Mouse (Mus musculus) liver, postnatal 0 days (tissue): Measurements from ENCODE around the gene Repin1. TPM values are rescaled to one million over a fixed set of nuclear protein-coding genes. Genes with fewer than 3 reads are reported as not detected.

Experiments
- ATAC-seq: fragments of 200-750 bp; cut with Nextera tagmentation; 2 replicates; pipeline ENCODE4 v1.8.0; 2017; ENCODE audit warnings: mild to moderate bottlenecking, moderate library complexity
- DNase-seq: peaks from one replicate; pipeline ENCODE4 v3.0.0-alpha.2; 2016
- H3K27ac ChIP-seq: fragments of 300-500 bp; sonication (generic); 2 replicates; pipeline ENCODE4 v1.5.1; 2014; ENCODE audit warnings: antibody characterized with exemption, moderate library complexity, mild to moderate bottlenecking, low read depth
- H3K27me3 ChIP-seq: fragments of 300-500 bp; sonication (generic); 2 replicates; pipeline ENCODE4 v1.6.1; 2014; ENCODE audit warnings: low read length, control low read depth, mixed read lengths; ENCODE audit not compliant: insufficient read depth
- H3K36me3 ChIP-seq: fragments of 300-500 bp; sonication (generic); replicated peaks from 2 replicates; pipeline ENCODE4 v1.6.1; 2014; ENCODE audit warnings: mild to moderate bottlenecking, control low read depth, low read length, moderate library complexity, mixed read lengths; ENCODE audit not compliant: insufficient read depth
- H3K4me1 ChIP-seq: fragments of 300-500 bp; sonication (generic); 2 replicates; pipeline ENCODE4 v1.6.1; 2014; ENCODE audit warnings: antibody characterized with exemption, mild to moderate bottlenecking, control low read depth; ENCODE audit not compliant: insufficient read depth
- H3K4me2 ChIP-seq: fragments of 300-500 bp; sonication (generic); 2 replicates; pipeline ENCODE4 v1.6.1; 2014; ENCODE audit warnings: low read depth, mild to moderate bottlenecking, low read length, moderate library complexity, mixed read lengths
- H3K4me3 ChIP-seq: fragments of 300-500 bp; sonication (generic); 2 replicates; pipeline ENCODE4 v1.5.1; 2014; ENCODE audit warnings: low read depth, low read length
- H3K9ac ChIP-seq: fragments of 300-500 bp; sonication (generic); replicated peaks from 2 replicates; pipeline ENCODE4 v1.6.1; 2014; ENCODE audit warnings: mild to moderate bottlenecking, moderate library complexity
- H3K9me3 ChIP-seq: fragments of 300-500 bp; sonication (generic); 2 replicates; pipeline ENCODE4 v1.6.1; 2016; ENCODE audit warnings: mild to moderate bottlenecking, control low read depth, low read length, mixed read lengths
- CTCF ChIP-seq: sonication (generic); IDR thresholded peaks from 2 replicates; pipeline ENCODE4 v1.5.1; 2016; ENCODE audit warnings: antibody characterized with exemption, low read depth
- EP300 ChIP-seq: IDR thresholded peaks from 2 replicates; pipeline ENCODE4 v1.6.1; 2016; ENCODE audit warnings: antibody characterized with exemption, low read depth, mild to moderate bottlenecking
- WGBS: fragments of 180-500 bp; shearing (Covaris S2); extraction: QIAGEN DNeasy Blood & Tissue Kit; methylation state at CpG from one replicate; pipeline ENCODE4 v1.1.7; 2014; ENCODE audit not compliant: insufficient replicate concordance; 5-methylcytosine and 5-hydroxymethylcytosine counted together
- polyA plus RNA-seq: library from polyadenylated mRNA; unstranded; fragments of >200 nt; fragmentation: Nextera tagmentation; extraction: Ambion mirVana; gene quantifications from 2 replicates; pipeline ENCODE4 v1.2.1, GENCODE M21; 2015

Gene Repin1
- polyA plus RNA-seq, 1 experiment from 2014 or later, result 14.4 TPM

DNA sequence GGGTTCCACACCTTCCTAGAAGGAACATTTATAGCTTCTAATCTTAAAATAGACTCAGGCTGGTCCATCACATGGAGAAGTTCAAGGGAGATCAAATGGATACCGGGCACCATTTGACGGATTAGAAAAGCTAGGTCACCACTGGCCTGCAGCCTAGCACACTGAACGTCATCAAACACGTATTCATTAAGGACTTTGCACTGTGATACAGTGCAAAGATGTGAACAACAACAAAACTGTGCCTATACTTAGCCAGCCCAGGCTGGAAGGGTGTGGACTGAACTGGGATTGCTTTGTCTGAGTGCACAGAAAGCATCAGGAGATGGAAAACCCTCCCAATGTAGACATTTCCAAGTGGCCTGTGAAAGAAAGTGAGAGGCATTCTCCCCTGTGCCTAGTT, 39.9 kb upstream of the Repin1 start:
- TF ChIP-seq CTCF (no peak), EP300 (no peak)
- 78% methylated on average over 4 of the region's 4 CpGs for WGBS
- H3K27ac ChIP-seq, result peak overlapping the region; percentile 96
- peak overlapping the region; percentile 76 for H3K4me2 ChIP-seq
- H3K4me3 ChIP-seq, result peak overlapping the region; percentile 56; the same call in 1 of the 2 replicates
- ATAC-seq (peak; percentile 40), DNase-seq (no peak)
- H3K36me3 ChIP-seq, result no peaks in the 10 kb centered on the region
- no peaks in the 10 kb centered on the region for H3K9me3 ChIP-seq
- H3K4me1 ChIP-seq, result peaks cover 16% of the 10 kb centered on the region
- peak overlapping the region; percentile 65 for H3K9ac ChIP-seq
- H3K27me3 ChIP-seq, result no peaks in the 10 kb centered on the region

DNA sequence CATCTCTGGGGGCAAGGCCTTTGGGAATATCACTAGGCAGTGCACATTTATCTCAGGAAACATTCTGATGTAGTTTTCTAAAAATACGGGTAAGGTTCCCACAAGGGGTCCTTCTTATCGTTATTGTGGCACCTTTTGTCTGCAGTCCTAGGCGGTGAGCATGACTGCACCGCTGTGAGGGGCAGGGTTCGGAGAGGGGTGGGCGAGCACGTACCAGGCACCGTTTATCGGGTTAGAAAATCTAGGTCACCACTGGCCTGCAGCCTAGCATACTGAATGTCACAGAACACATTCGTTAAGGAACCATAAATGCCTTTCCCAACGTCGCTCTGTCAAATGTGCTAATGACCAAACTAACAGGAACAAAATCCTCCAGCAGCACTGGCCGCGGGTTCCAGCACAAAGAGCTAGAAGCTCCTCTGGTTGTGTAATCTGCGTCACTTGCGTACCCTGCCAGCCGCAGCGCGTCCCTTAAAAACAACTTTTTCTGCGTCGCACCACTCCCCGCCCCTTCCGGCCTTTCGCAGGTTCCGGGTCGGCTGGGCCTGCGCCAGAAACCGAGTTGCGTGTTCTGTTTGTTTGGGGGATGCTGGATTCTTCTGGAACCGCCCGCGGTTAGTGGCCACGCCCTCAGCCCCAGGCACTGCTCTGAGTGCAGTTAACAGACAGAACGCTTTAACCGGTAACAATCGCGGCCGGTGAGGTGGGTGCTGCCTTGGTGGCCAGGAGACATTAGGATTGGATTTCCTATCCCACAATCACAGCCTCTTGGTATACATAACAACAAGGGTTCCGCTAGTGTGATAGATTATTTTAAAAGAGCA, 39.2 kb upstream of the Repin1 start, which contains the start of gene Lrrc61:
Lrrc61 (plus strand) TSS at position 517 of the 824 bp plus-strand sequence.
- WGBS, result under 1% methylated on average over 39 of the region's 39 CpGs
- no peaks in the 10 kb centered on the region for H3K36me3 ChIP-seq
- H3K9me3 ChIP-seq, result no peaks in the 10 kb centered on the region
- H3K4me3 ChIP-seq, result peak within 1 kb of the TSS; percentile 56
- peak; percentile 95 for DNase-seq
- peak; percentile 95 for ATAC-seq
- peak within 1 kb of the TSS; percentile 76 for H3K4me2 ChIP-seq
- H3K4me1 ChIP-seq, result peaks cover 16% of the 10 kb centered on the region
- peak within 1 kb of the TSS; percentile 96 for H3K27ac ChIP-seq
- H3K9ac ChIP-seq, result peak within 1 kb of the TSS; percentile 65
- no peaks in the 10 kb centered on the region for H3K27me3 ChIP-seq
- peak; percentile 78 for TF ChIP-seq EP300
- no peak for TF ChIP-seq CTCF

DNA sequence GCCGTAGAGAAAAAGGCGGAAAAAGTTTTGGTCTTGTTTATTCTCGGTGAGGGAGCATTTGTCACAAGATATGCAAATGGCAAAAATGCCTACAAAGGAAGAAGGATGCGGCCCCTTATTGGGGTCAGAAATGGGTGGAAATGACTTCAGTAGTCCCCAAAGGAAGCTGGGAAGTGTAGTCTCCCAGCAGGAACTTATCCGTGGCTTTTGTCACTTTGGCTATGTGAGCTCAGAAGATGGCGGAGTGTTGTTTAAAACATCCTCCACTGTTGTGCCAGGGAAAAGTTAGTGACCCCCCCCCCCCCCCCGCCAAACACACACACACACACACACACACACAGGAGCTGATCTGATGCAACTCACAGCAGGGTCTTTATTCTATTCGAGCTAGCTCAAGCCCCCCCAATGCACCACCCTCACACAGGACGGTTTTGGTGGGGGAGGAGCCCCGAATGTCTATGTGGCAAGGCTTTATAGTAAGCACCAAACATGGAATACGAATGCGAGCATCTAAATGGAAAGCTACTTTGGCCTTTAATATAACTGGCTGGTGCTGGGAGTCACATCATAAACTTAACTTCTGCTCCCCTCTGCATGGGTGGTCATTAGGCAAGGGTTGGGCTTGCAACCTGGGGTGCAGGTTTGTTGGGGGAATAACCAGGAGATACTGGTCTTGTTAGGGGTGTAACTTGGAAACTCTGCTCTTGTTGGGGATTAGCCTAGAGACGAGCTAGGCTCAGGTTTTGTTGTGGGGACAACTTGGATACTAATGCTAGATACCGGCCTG, 38.4 kb upstream of the Repin1 start:
- DNase-seq (peak; percentile 48), ATAC-seq (peak; percentile 73)
- no peak for TF ChIP-seq EP300
- TF ChIP-seq CTCF, result no peak
- Histone ChIP-seq H3K4me3 (peak overlapping the region; percentile 56), H3K4me2 (peak overlapping the region; percentile 76), H3K9me3 (no peaks in the 10 kb centered on the region), H3K4me1 (peaks cover 16% of the 10 kb centered on the region), H3K27me3 (no peaks in the 10 kb centered on the region), H3K27ac (peak overlapping the region; percentile 96), H3K9ac (peak overlapping the region; percentile 65), H3K36me3 (no peaks in the 10 kb centered on the region)
- 31% methylated on average over 14 of the region's 14 CpGs for WGBS

DNA sequence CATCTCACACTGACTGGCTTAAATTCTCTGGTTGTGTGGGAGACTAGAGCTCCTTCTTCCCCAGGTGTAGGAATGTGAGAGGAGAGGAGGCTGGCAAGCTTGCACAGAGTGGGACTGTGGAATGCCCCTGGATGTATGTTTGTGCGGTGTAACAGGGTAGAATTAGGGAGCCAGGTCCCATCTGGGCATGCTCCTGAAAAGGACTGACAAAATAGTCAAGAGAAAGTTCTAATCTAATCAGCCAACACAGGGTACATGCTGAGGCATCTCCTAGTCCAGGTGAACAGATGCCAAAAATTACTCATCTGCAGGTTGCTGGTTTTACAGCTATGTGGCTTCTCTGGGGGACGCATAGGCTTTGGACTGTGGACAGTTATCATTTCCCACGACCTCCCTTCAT, 37.7 kb upstream of the Repin1 start:
- 85% methylated on average over 3 of the region's 3 CpGs for WGBS

DNA sequence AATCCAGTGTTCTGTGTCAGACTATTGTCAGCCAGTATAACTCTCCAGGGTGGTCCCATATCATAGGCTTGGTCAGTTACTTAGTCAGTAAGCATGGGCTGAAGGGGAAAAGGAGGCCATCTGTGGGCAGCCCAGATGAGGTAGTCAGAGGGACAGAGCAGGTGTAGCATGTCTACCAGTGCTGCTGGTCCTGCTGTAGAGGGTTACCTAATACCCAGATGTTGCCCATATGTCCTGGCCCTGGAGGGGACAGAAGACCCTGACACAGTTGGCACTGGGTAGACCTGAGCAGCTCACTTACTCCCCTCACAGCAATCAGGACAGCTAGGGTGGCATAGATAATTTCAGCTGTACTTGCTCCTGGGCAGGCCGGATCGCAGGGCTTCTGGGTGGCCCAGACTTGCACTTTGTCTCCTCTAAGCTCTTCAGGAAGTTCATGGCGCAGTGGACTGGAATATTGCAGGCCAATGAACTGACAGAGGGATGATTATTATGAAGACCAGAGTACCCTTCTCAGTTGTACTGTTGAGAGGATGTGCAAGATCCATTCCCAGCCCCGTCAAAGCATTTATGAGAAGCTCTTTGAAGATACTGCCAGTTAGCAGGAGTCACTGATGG, 27.9 kb upstream of the Repin1 start:
- H3K4me2 ChIP-seq, result no peak overlapping the region
- no peak for DNase-seq
- no peaks in the 10 kb centered on the region for H3K27me3 ChIP-seq
- ATAC-seq, result peak; percentile 8; the same call in 1 of the 2 replicates
- H3K9ac ChIP-seq, result no peak overlapping the region
- H3K36me3 ChIP-seq, result no peaks in the 10 kb centered on the region
- TF ChIP-seq CTCF (no peak), EP300 (no peak)
- H3K4me3 ChIP-seq, result no peak overlapping the region
- H3K9me3 ChIP-seq, result no peaks in the 10 kb centered on the region
- H3K4me1 ChIP-seq, result peaks cover 10% of the 10 kb centered on the region
- no peak overlapping the region for H3K27ac ChIP-seq
- WGBS, result 80% methylated on average over 4 of the region's 4 CpGs

More for the DNA sequence above, 37.7 kb upstream of the Repin1 start:
- Histone ChIP-seq H3K27ac (no peak overlapping the region), H3K27me3 (no peaks in the 10 kb centered on the region), H3K9ac (no peak overlapping the region), H3K4me1 (peaks cover 16% of the 10 kb centered on the region), H3K36me3 (no peaks in the 10 kb centered on the region), H3K9me3 (no peaks in the 10 kb centered on the region), H3K4me3 (no peak overlapping the region), H3K4me2 (no peak overlapping the region)
- ATAC-seq, result no peak
- TF ChIP-seq EP300 (no peak), CTCF (no peak)
- DNase-seq, result no peak
